Comparison of ENCODE assay signal across 13 mouse cellular contexts in genomic region chr1:78740676-78741075, GRCm38 (mm10).
DNase-seq lines count a peak whose midpoint lies in the region; ATAC-seq and TF ChIP-seq lines count a peak whose summit lies in the region.
"Had no signal": no experiment of that assay in that cellular context is flagged by ENCODE, and none has a peak within 500 bp of the region (broad histone marks: within the 10 kb centered on the region; RNA-seq: fewer than 3 reads in every experiment).

No protein-coding gene starts in this region.

- H3K9ac ChIP-seq in hindbrain, embryonic 15.5 days = no peak overlapping the region
- H3K9ac ChIP-seq in hindbrain, embryonic 11.5 days (ENCODE audit: low read depth, low read length) = no peak overlapping the region
- H3K9ac ChIP-seq in lung, postnatal 0 days (replicated peaks; ENCODE audit: low read depth) = no peak overlapping the region
- H3K9ac ChIP-seq: liver, embryonic 14.5 days had no signal

- peaks cover 6% of the 10 kb centered on the region for H3K4me1 ChIP-seq in hindbrain, embryonic 15.5 days (replicated peaks)
- H3K4me1 ChIP-seq in hindbrain, embryonic 11.5 days (replicated peaks; ENCODE audit: control insufficient read depth, insufficient read depth, low read length) = no peaks in the 10 kb centered on the region
- no peaks in the 10 kb centered on the region for H3K4me1 ChIP-seq in lung, postnatal 0 days (ENCODE audit: insufficient read depth, low read depth, low read length)
- peaks cover 2% of the 10 kb centered on the region; the same call in 1 of the 2 replicates for H3K4me1 ChIP-seq in lung, adult 2 months (ENCODE audit: control insufficient read depth, insufficient read depth, low read length)
- no peaks in the 10 kb centered on the region for H3K4me1 ChIP-seq in thymus, adult 2 months (replicated peaks; ENCODE audit: control insufficient read depth, insufficient read depth, low read length)
- H3K4me1 ChIP-seq: hindbrain, embryonic 10.5 days had no signal

- H3K4me3 ChIP-seq in hindbrain, embryonic 15.5 days = no peak overlapping the region
- H3K4me3 ChIP-seq in hindbrain, embryonic 11.5 days (ENCODE audit: low read depth, low read length) = no peak overlapping the region
- no peak overlapping the region for H3K4me3 ChIP-seq in lung, postnatal 0 days (ENCODE audit: low read depth, low read length)
- H3K4me3 ChIP-seq in lung, adult 2 months (replicated peaks; ENCODE audit: extremely low read depth, low read depth, low read length) = no peak overlapping the region
- no peak overlapping the region for H3K4me3 ChIP-seq in thymus, adult 2 months (ENCODE audit: control insufficient read depth, insufficient read depth, low read length)
- H3K4me3 ChIP-seq: hindbrain, embryonic 10.5 days had no signal

- ATAC-seq in hindbrain, embryonic 15.5 days (ENCODE audit: low FRiP score, low read depth) = 0 out of 2 replicates have a peak, but pooled peaks have one; percentile 23
- ATAC-seq in hindbrain, embryonic 11.5 days (ENCODE audit: low FRiP score) = no peak
- ATAC-seq in lung, postnatal 0 days = no peak

- peak; percentile 49 to 63 for DNase-seq in cerebellum, postnatal 14 days
- DNase-seq in cerebellum, postnatal 36 days = no peak
- no peak for DNase-seq in hindbrain, embryonic 11.5 days (ENCODE audit: low spot score)
- DNase-seq in lung, postnatal 0 days (ENCODE audit: low spot score) = peak; percentile 25
- no peak for DNase-seq in lung, adult 2 months
- DNase-seq in brain, adult 2 months (ENCODE audit: low read depth, low spot score) = peak; percentile 59
- no peak for DNase-seq in thymus, adult 2 months
- DNase-seq: adrenal gland, adult 8-10 months; B cell, adult 2 months; thymus, postnatal 14 days had no signal

- H3K4me2 ChIP-seq in hindbrain, embryonic 15.5 days = no peak overlapping the region
- no peak overlapping the region for H3K4me2 ChIP-seq in hindbrain, embryonic 11.5 days (replicated peaks; ENCODE audit: low read depth, low read length)
- H3K4me2 ChIP-seq in lung, postnatal 0 days (replicated peaks; ENCODE audit: low read depth, low read length) = no peak overlapping the region

- TF ChIP-seq CTCF in lung, postnatal 0 days (IDR thresholded peaks at IDR 0.05) = no peak
- no peak for TF ChIP-seq CTCF in lung, adult 2 months (IDR thresholded peaks at IDR 0.05; ENCODE audit: insufficient read depth, low read length)
- TF ChIP-seq CTCF in thymus, adult 2 months (IDR thresholded peaks at IDR 0.05; ENCODE audit: borderline replicate concordance, control insufficient read depth, extremely low read depth, insufficient read depth, low read length, poor library complexity) = no peak

- no peak overlapping the region for H3K27ac ChIP-seq in hindbrain, embryonic 15.5 days (replicated peaks)
- no peak overlapping the region for H3K27ac ChIP-seq in hindbrain, embryonic 11.5 days (ENCODE audit: low read depth, low read length)
- no peak overlapping the region for H3K27ac ChIP-seq in lung, postnatal 0 days (ENCODE audit: low read length)
- H3K27ac ChIP-seq in thymus, adult 2 months (ENCODE audit: control insufficient read depth, insufficient read depth, low read length) = no peak overlapping the region
- H3K27ac ChIP-seq: hindbrain, embryonic 10.5 days; liver, embryonic 14.5 days had no signal

- WGBS in hindbrain, embryonic 15.5 days = 87% methylated on average over 11 of the region's 11 CpGs
- 94% methylated on average over 11 of the region's 11 CpGs for WGBS in hindbrain, embryonic 11.5 days
- 78% methylated on average over 11 of the region's 11 CpGs for WGBS in lung, postnatal 0 days
- WGBS in lung, adult 2 months = 84% methylated on average over 11 of the region's 11 CpGs
- WGBS in thymus, adult 2 months = 95% methylated on average over 11 of the region's 11 CpGs

- TF ChIP-seq POLR2A in lung, adult 2 months (IDR thresholded peaks at IDR 0.05; ENCODE audit: borderline replicate concordance, extremely low read depth, low read depth, low read length) = no peak
- no peak for TF ChIP-seq POLR2A in thymus, adult 2 months (IDR thresholded peaks at IDR 0.05; ENCODE audit: control insufficient read depth, extremely low read depth, insufficient read depth, low read length, poor library complexity)

- H3K9me3 ChIP-seq in hindbrain, embryonic 15.5 days = no peaks in the 10 kb centered on the region
- H3K9me3 ChIP-seq in hindbrain, embryonic 11.5 days (ENCODE audit: control insufficient read depth, low read length) = no peaks in the 10 kb centered on the region
- H3K9me3 ChIP-seq in lung, postnatal 0 days (ENCODE audit: low read length) = no peaks in the 10 kb centered on the region
- H3K9me3 ChIP-seq: hindbrain, embryonic 10.5 days had no signal

- H3K27me3 ChIP-seq in hindbrain, embryonic 15.5 days = no peaks in the 10 kb centered on the region
- no peaks in the 10 kb centered on the region for H3K27me3 ChIP-seq in hindbrain, embryonic 11.5 days (ENCODE audit: control insufficient read depth, insufficient read depth, low read length)
- H3K27me3 ChIP-seq in lung, postnatal 0 days (replicated peaks; ENCODE audit: insufficient read depth, low read length) = no peaks in the 10 kb centered on the region
- no peaks in the 10 kb centered on the region for H3K27me3 ChIP-seq in thymus, adult 2 months (ENCODE audit: control insufficient read depth, insufficient read depth, low read length)

- H3K36me3 ChIP-seq in hindbrain, embryonic 15.5 days = no peaks in the 10 kb centered on the region
- H3K36me3 ChIP-seq in hindbrain, embryonic 11.5 days (ENCODE audit: control insufficient read depth, insufficient read depth, low read length) = no peaks in the 10 kb centered on the region
- H3K36me3 ChIP-seq in lung, postnatal 0 days (ENCODE audit: insufficient read depth, low read length) = no peaks in the 10 kb centered on the region
- H3K36me3 ChIP-seq in thymus, adult 2 months (ENCODE audit: control insufficient read depth, insufficient read depth, low read length) = no peaks in the 10 kb centered on the region
- H3K36me3 ChIP-seq: hindbrain, embryonic 10.5 days had no signal

- no peak for TF ChIP-seq EP300 in lung, postnatal 0 days (IDR thresholded peaks at IDR 0.05)

Comparison
In these comparisons a context has a peak if more than half of its experiments do, and no peak if none do; other contexts are left out.
1. DNase-seq: peak in cerebellum, postnatal 14 days (2 of 2), lung, postnatal 0 days (single experiment) and brain, adult 2 months (single experiment); none in cerebellum, postnatal 36 days (0 of 2), hindbrain, embryonic 11.5 days (single experiment), lung, adult 2 months (single experiment) and thymus, adult 2 months (single experiment).